Mouse (Mus musculus) liver, embryonic 14.5 days (tissue): ENCODE results near the gene Washc4. TPM values are rescaled to one million over a fixed set of nuclear protein-coding genes. Genes with fewer than 3 reads are reported as not detected.

Experiments used
- ATAC-seq: fragments of 200-750 bp; cut with Nextera tagmentation; 2 replicates; pipeline ENCODE4 v1.8.0; 2017; ENCODE audit warnings: moderate number of reproducible peaks, mild to moderate bottlenecking, moderate library complexity; ENCODE audit not compliant: insufficient read depth
- DNase-seq, 3 experiments: peaks; one replicate each; pipeline ENCODE4 v3.0.0-alpha.2; 2012 to 2013; ENCODE audit warnings: low read depth in 3 of 3, low spot score in 3 of 3
- H3K27ac ChIP-seq: fragments of 300-500 bp; sonication (generic); 2 replicates; pipeline ENCODE4 v1.5.1; 2014; ENCODE audit warnings: moderate library complexity, mild to moderate bottlenecking, control low read depth, inconsistent platforms
- H3K27me3 ChIP-seq: fragments of 300-500 bp; sonication (generic); 2 replicates; pipeline ENCODE4 v1.6.1; 2014; ENCODE audit warnings: mild to moderate bottlenecking, low read length, moderate library complexity; ENCODE audit not compliant: control insufficient read depth, insufficient read depth
- H3K36me3 ChIP-seq: fragments of 300-500 bp; sonication (generic); replicated peaks from 2 replicates; pipeline ENCODE4 v1.6.1; 2014; ENCODE audit warnings: low read depth; ENCODE audit not compliant: control insufficient read depth, insufficient read depth
- H3K4me1 ChIP-seq, 2 experiments: fragments of 200-500 bp in 1 of 2; fragments of 300-500 bp in 1 of 2; sonication (generic) in 1 of 2; replicated peaks; 2 replicates each; pipeline ENCODE4 v1.6.1; 2012 to 2014; ENCODE audit warnings: antibody characterized with exemption in 1 of 2, inconsistent platforms in 1 of 2, low read length in 1 of 2; ENCODE audit not compliant: control insufficient read depth in 2 of 2, insufficient read depth in 2 of 2
- H3K4me2 ChIP-seq: fragments of 300-500 bp; sonication (generic); 2 replicates; pipeline ENCODE4 v1.6.1; 2014; ENCODE audit warnings: low read depth, mild to moderate bottlenecking, control low read depth, moderate library complexity
- H3K4me3 ChIP-seq, 2 experiments: fragments of 200-500 bp in 1 of 2; fragments of 300-500 bp in 1 of 2; sonication (generic) in 1 of 2; 2 replicates each; pipeline ENCODE4 v1.5.1; 2012 to 2014; ENCODE audit warnings: low read depth in 2 of 2, low read length in 2 of 2, mild to moderate bottlenecking in 2 of 2, control low read depth in 1 of 2, inconsistent platforms in 1 of 2, moderate library complexity in 1 of 2; ENCODE audit not compliant: insufficient read depth in 1 of 2
- H3K9ac ChIP-seq: fragments of 300-500 bp; sonication (generic); replicated peaks from 2 replicates; pipeline ENCODE4 v1.6.1; 2014; ENCODE audit warnings: mild to moderate bottlenecking, control low read depth, moderate library complexity
- H3K9me3 ChIP-seq: fragments of 300-500 bp; sonication (generic); 2 replicates; pipeline ENCODE4 v1.6.1; 2016; ENCODE audit warnings: low read length, mixed read lengths; ENCODE audit not compliant: control insufficient read depth
- CTCF ChIP-seq: IDR thresholded peaks from 2 replicates; pipeline ENCODE4 v1.5.1; 2016; ENCODE audit warnings: antibody characterized with exemption, low read depth, control low read depth
- EP300 ChIP-seq: IDR thresholded peaks from 2 replicates; pipeline ENCODE4 v1.6.1; 2016; ENCODE audit warnings: antibody characterized with exemption, low read depth
- WGBS: fragments of 180-500 bp; shearing (Covaris S2); extraction: QIAGEN DNeasy Blood & Tissue Kit; methylation state at CpG from one replicate; pipeline ENCODE4 v1.1.7; 2014; ENCODE audit not compliant: insufficient replicate concordance; 5-methylcytosine and 5-hydroxymethylcytosine counted together
- polyA plus RNA-seq, 2 experiments: library from polyadenylated mRNA; depleted of rRNA in 1 of 2; stranded (reverse) in 1 of 2; unstranded in 1 of 2; fragments of >200 nt; fragmentation: Nextera tagmentation in 1 of 2; extraction: Ambion mirVana in 1 of 2; gene quantifications; 2 replicates each; pipeline versions ENCODE4 v1.2.1 to v1.2.3; 2012 to 2014

Washc4 gene
- polyA plus RNA-seq, 2 experiments: 2.7 to 9.6 TPM

- Histone ChIP-seq H3K4me2 (no peak overlapping the region), H3K27me3 (no peaks in the 10 kb centered on the region), H3K9ac (no peak overlapping the region), H3K4me3 (no peak overlapping the region), H3K36me3 (no peaks in the 10 kb centered on the region), H3K9me3 (no peaks in the 10 kb centered on the region), H3K4me1 (peaks cover 14 to 31% of the 10 kb centered on the region in 2 experiments), H3K27ac (no peak overlapping the region)
- WGBS: 41% methylated on average over 3 of the region's 3 CpGs
- TF ChIP-seq CTCF: no peak
- no peak for TF ChIP-seq EP300
- ATAC-seq (no peak), DNase-seq (no peak)
Measured at GRCm38 (mm10) chr10:83641641-83642040, 98.1 kb downstream of the Washc4 start.

GRCm38 (mm10) chr10:83644167-83644566 is 100.6 kb downstream of the Washc4 start:
- H3K4me2 ChIP-seq: peak overlapping the region; percentile 32; the same call in 1 of the 2 replicates
- no peak overlapping the region for H3K27ac ChIP-seq
- no peak overlapping the region for H3K9ac ChIP-seq
- no peaks in the 10 kb centered on the region for H3K9me3 ChIP-seq
- ATAC-seq: no peak
- peaks cover 20% of the 10 kb centered on the region for H3K27me3 ChIP-seq
- 37% methylated on average over 8 of the region's 8 CpGs for WGBS
- H3K4me1 ChIP-seq: peaks cover 14 to 36% of the 10 kb centered on the region in 2 experiments
- H3K36me3 ChIP-seq: no peaks in the 10 kb centered on the region
- DNase-seq: no peak
- TF ChIP-seq CTCF (no peak), EP300 (no peak)
- H3K4me3 ChIP-seq: no peak overlapping the region

GRCm38 (mm10) chr10:83644865-83645715 is 101.5 kb downstream of the Washc4 start:
- Histone ChIP-seq H3K9ac (no peak overlapping the region), H3K27ac (peak overlapping the region; percentile 4; the same call in 1 of the 2 replicates), H3K4me1 (peaks cover 14 to 36% of the 10 kb centered on the region in 2 experiments), H3K27me3 (peaks cover 25% of the 10 kb centered on the region), H3K4me2 (peak overlapping the region; percentile 32), H3K9me3 (no peaks in the 10 kb centered on the region), H3K4me3 (no peak overlapping the region), H3K36me3 (no peaks in the 10 kb centered on the region)
- TF ChIP-seq EP300 (peak; percentile 82), CTCF (no peak)
- ATAC-seq (peak; percentile 89), DNase-seq (peak; percentile 47 to 55 (median 55))
- 21% methylated on average over 16 of the region's 16 CpGs for WGBS

- Histone ChIP-seq H3K4me2 (no peak overlapping the region), H3K4me3 (no peak overlapping the region), H3K36me3 (no peaks in the 10 kb centered on the region), H3K9ac (no peak overlapping the region), H3K4me1 (peaks cover 14 to 36% of the 10 kb centered on the region in 2 experiments), H3K27ac (no peak overlapping the region), H3K9me3 (no peaks in the 10 kb centered on the region), H3K27me3 (peaks cover 25% of the 10 kb centered on the region)
- DNase-seq (no peak), ATAC-seq (no peak)
- WGBS: 77% methylated on average over 3 of the region's 3 CpGs
- TF ChIP-seq EP300: no peak
- TF ChIP-seq CTCF: no peak
Measured at GRCm38 (mm10) chr10:83645716-83645990, 102.1 kb downstream of the Washc4 start.

Other genes starting within 250 kb of the Washc4 start
- gene Slc41a2, start 205.9 kb upstream of the Washc4 start, polyA plus RNA-seq (2012; rRNA removed): 0.03 and 0.06 TPM in 2 replicates
- 0.04 and 0.14 TPM in 2 replicates for gene Slc41a2, start 205.9 kb upstream of the Washc4 start, polyA plus RNA-seq (2014; fragmentation: Nextera tagmentation; extraction: Ambion mirVana)
- gene D10Wsu102e, start 183.5 kb upstream of the Washc4 start, polyA plus RNA-seq (2012; rRNA removed): 0.16 and 0.19 TPM in 2 replicates
- gene D10Wsu102e, start 183.5 kb upstream of the Washc4 start, polyA plus RNA-seq (2014; fragmentation: Nextera tagmentation; extraction: Ambion mirVana): 0.20 TPM in 2 replicates
- gene Aldh1l2, start 9.6 kb upstream of the Washc4 start, polyA plus RNA-seq (2012; rRNA removed): 0.10 and 0.16 TPM in 2 replicates
- gene Aldh1l2, start 9.6 kb upstream of the Washc4 start, polyA plus RNA-seq (2014; fragmentation: Nextera tagmentation; extraction: Ambion mirVana): 0.06 TPM in 1 of 2 replicates, not detected in the other
- 4.6 and 6.9 TPM in 2 replicates for gene Appl2, start 105.0 kb downstream of the Washc4 start, polyA plus RNA-seq (2012; rRNA removed)
- gene Appl2, start 105.0 kb downstream of the Washc4 start, polyA plus RNA-seq (2014; fragmentation: Nextera tagmentation; extraction: Ambion mirVana): 5.4 and 8.7 TPM in 2 replicates
- 0.61 and 0.63 TPM in 2 replicates for gene 1500009L16Rik, start 179.1 kb downstream of the Washc4 start, polyA plus RNA-seq (2012; rRNA removed)
- gene 1500009L16Rik, start 179.1 kb downstream of the Washc4 start, polyA plus RNA-seq (2014; fragmentation: Nextera tagmentation; extraction: Ambion mirVana): 1.2 and 2.1 TPM in 2 replicates